Mouse (Mus musculus) hindbrain, embryonic 14.5 days (tissue): ENCODE measurements at regions not wholly inside any gene's neighbourhood (a gene's known extent, or its start where the extent isn't known, plus 50 kb on each side); places are given as distances from the start of the nearest gene placed in this dataset.

Experiments
- ATAC-seq: fragments of 200-750 bp; cut with Nextera tagmentation; 2 replicates; pipeline ENCODE4 v1.8.0; 2017; ENCODE audit warnings: moderate number of reproducible peaks, mild to moderate bottlenecking, moderate TSS enrichment, moderate library complexity; ENCODE audit not compliant: low FRiP score
- DNase-seq: peaks from one replicate; pipeline ENCODE4 v3.0.0-alpha.2; 2015; ENCODE audit warnings: low spot score
- H3K27ac ChIP-seq: fragments of 300-500 bp; sonication (generic); 2 replicates; pipeline ENCODE4 v1.5.1; 2014; ENCODE audit warnings: mild to moderate bottlenecking, moderate library complexity
- H3K27me3 ChIP-seq: fragments of 300-500 bp; sonication (generic); 2 replicates; pipeline ENCODE4 v1.6.1; 2014; ENCODE audit warnings: mild to moderate bottlenecking, low read length, mixed read lengths; ENCODE audit not compliant: control insufficient read depth, insufficient read depth
- H3K36me3 ChIP-seq: fragments of 300-500 bp; sonication (generic); replicated peaks from 2 replicates; pipeline ENCODE4 v1.6.1; 2014; ENCODE audit not compliant: control insufficient read depth, insufficient read depth
- H3K4me1 ChIP-seq: fragments of 300-500 bp; sonication (generic); replicated peaks from 2 replicates; pipeline ENCODE4 v1.6.1; 2014; ENCODE audit warnings: antibody characterized with exemption, low read length, mixed read lengths; ENCODE audit not compliant: control insufficient read depth, insufficient read depth
- H3K4me2 ChIP-seq: fragments of 300-500 bp; sonication (generic); replicated peaks from 2 replicates; pipeline ENCODE4 v1.6.1; 2014; ENCODE audit warnings: mild to moderate bottlenecking, moderate library complexity
- H3K4me3 ChIP-seq: fragments of 300-500 bp; sonication (generic); replicated peaks from 2 replicates; pipeline ENCODE4 v1.5.1; 2014; ENCODE audit warnings: mild to moderate bottlenecking, low read length
- H3K9ac ChIP-seq: fragments of 300-500 bp; sonication (generic); 2 replicates; pipeline ENCODE4 v1.6.1; 2014
- H3K9me3 ChIP-seq: fragments of 300-500 bp; sonication (generic); 2 replicates; pipeline ENCODE4 v1.6.1; 2016; ENCODE audit warnings: low read length; ENCODE audit not compliant: control insufficient read depth
- whole genome bisulfite sequencing: fragments of 180-500 bp; shearing (Covaris S2); extraction: QIAGEN DNeasy Blood & Tissue Kit; methylation state at CpG from one replicate; pipeline ENCODE4 v1.1.7; 2014; 5-methylcytosine and 5-hydroxymethylcytosine counted together

DNA sequence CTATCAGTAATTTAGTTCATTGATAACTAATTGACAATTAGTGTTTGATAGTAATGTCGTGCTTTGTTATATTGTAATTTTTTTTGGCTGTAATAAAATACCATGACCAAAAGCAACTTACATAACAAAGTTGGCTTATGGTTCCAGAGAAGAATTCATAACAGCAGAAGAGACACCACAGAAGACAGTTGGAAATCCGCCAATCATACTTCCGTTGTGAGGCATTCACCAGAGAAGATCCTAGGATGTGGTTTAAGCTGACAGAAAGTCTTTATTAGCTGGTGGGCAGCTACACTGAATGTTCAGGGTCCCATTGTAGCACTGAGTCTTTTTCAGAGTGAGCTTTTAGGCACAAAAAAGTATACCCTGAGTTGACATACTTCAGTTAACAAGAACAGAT lies 109.9 kb downstream of the Sec23a start:
- ATAC-seq (no peak), DNase-seq (no peak)
- H3K36me3 ChIP-seq, result no peaks in the 10 kb centered on the region
- H3K4me1 ChIP-seq, result no peaks in the 10 kb centered on the region
- no peak overlapping the region for H3K27ac ChIP-seq
- no peaks in the 10 kb centered on the region for H3K9me3 ChIP-seq
- no peak overlapping the region for H3K4me2 ChIP-seq
- WGBS, result 83% methylated on average over 3 of the region's 3 CpGs
- no peak overlapping the region for H3K4me3 ChIP-seq
- H3K27me3 ChIP-seq, result no peaks in the 10 kb centered on the region
- H3K9ac ChIP-seq, result no peak overlapping the region

DNA sequence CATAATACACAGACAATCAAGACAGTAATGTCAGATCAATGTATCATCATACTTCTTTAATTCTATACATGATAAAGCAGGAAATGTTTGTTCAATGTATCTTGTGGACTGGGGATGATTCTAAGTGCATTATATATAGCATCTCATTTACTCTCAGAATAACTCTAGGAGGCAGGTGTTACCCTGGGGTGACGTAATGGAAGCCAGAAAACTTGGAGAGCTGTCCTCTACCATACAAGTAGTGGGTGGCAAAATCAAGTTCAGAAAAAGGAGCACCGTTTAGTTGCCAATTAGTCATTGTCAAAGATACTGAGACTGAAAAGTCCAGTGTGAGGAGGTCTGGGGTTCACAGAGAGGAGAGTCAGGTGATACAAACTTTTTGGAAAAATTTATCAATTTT lies 136.0 kb downstream of the Sec23a start:
- Histone ChIP-seq H3K9me3 (no peaks in the 10 kb centered on the region), H3K27ac (no peak overlapping the region), H3K27me3 (no peaks in the 10 kb centered on the region), H3K4me2 (no peak overlapping the region), H3K4me3 (no peak overlapping the region), H3K9ac (no peak overlapping the region), H3K4me1 (peaks cover 3% of the 10 kb centered on the region; the same call in 1 of the 2 replicates), H3K36me3 (no peaks in the 10 kb centered on the region)
- ATAC-seq (no peak), DNase-seq (no peak)
- WGBS, result 85% methylated on average over 2 of the region's 2 CpGs

GRCm38 (mm10) chr12:58872465-58872864 lies 139.4 kb downstream of the Sec23a start:
- peaks cover 3% of the 10 kb centered on the region; the same call in 1 of the 2 replicates for H3K4me1 ChIP-seq
- H3K9me3 ChIP-seq, result no peaks in the 10 kb centered on the region
- no peak overlapping the region for H3K9ac ChIP-seq
- H3K27ac ChIP-seq, result no peak overlapping the region
- no peaks in the 10 kb centered on the region for H3K36me3 ChIP-seq
- peak; percentile 55; the same call in 1 of the 2 replicates for ATAC-seq
- H3K4me2 ChIP-seq, result no peak overlapping the region
- no peak overlapping the region for H3K4me3 ChIP-seq
- no peaks in the 10 kb centered on the region for H3K27me3 ChIP-seq
- no peak for DNase-seq

- no peaks in the 10 kb centered on the region for H3K27me3 ChIP-seq
- DNase-seq (no peak), ATAC-seq (no peak)
- no peak overlapping the region for H3K4me3 ChIP-seq
- 78% methylated on average over 2 of the region's 2 CpGs for WGBS
- no peak overlapping the region for H3K4me2 ChIP-seq
- H3K27ac ChIP-seq, result no peak overlapping the region
- 0 out of 2 replicates have a peak, but pooled peaks cover 5% of the 10 kb centered on the region for H3K9me3 ChIP-seq
- H3K9ac ChIP-seq, result no peak overlapping the region
- H3K36me3 ChIP-seq, result no peaks in the 10 kb centered on the region
- H3K4me1 ChIP-seq, result no peaks in the 10 kb centered on the region
These were observed 155.3 kb downstream of the Sec23a start for GRCm38 (mm10) chr12:58856498-58856897.

- ATAC-seq, result no peak
- Histone ChIP-seq H3K9ac (no peak overlapping the region), H3K27ac (no peak overlapping the region), H3K4me2 (no peak overlapping the region), H3K4me3 (no peak overlapping the region), H3K27me3 (no peaks in the 10 kb centered on the region), H3K9me3 (0 out of 2 replicates have a peak, but pooled peaks cover 5% of the 10 kb centered on the region), H3K36me3 (no peaks in the 10 kb centered on the region), H3K4me1 (no peaks in the 10 kb centered on the region)
- WGBS, result 72% methylated on average over 6 of the region's 6 CpGs
- DNase-seq, result no peak
These were observed 160.0 kb downstream of the Sec23a start for GRCm38 (mm10) chr12:58851677-58852385.

DNA sequence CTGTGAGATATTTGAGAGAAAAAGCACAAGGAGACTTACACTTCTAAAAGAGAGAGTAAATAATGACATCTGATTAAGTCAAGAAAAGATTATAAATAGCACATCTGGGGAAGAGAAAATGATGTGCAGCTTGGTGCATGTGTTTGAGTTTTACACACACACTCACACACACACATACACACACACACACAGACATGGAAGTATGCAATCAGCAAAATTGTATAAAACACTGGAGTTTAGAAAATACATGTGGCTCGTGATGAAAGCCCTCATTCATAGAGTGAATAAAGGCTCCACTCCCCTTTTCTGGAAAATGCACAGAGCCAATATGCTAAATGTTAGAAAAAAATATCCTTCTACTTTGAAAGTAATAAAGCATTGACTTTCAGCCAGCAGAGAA lies 182.2 kb downstream of the Sec23a start:
- DNase-seq, result no peak
- H3K27ac ChIP-seq, result no peak overlapping the region

GRCm38 (mm10) chr12:58827864-58828263 lies 184.0 kb downstream of the Sec23a start:
- no peaks in the 10 kb centered on the region for H3K9me3 ChIP-seq
- H3K27ac ChIP-seq, result no peak overlapping the region
- no peak overlapping the region for H3K9ac ChIP-seq
- no peak overlapping the region for H3K4me3 ChIP-seq
- ATAC-seq (no peak), DNase-seq (no peak)
- no peaks in the 10 kb centered on the region for H3K27me3 ChIP-seq
- no peaks in the 10 kb centered on the region for H3K4me1 ChIP-seq
- H3K36me3 ChIP-seq, result no peaks in the 10 kb centered on the region
- H3K4me2 ChIP-seq, result no peak overlapping the region

More for the DNA sequence above, 182.2 kb downstream of the Sec23a start:
- no peaks in the 10 kb centered on the region for H3K9me3 ChIP-seq
- no peak overlapping the region for H3K9ac ChIP-seq
- H3K4me1 ChIP-seq, result no peaks in the 10 kb centered on the region
- WGBS, result 76% methylated on average over 1 of the region's 1 CpGs
- no peaks in the 10 kb centered on the region for H3K27me3 ChIP-seq
- ATAC-seq, result no peak
- no peaks in the 10 kb centered on the region for H3K36me3 ChIP-seq
- H3K4me3 ChIP-seq, result no peak overlapping the region
- no peak overlapping the region for H3K4me2 ChIP-seq

DNA sequence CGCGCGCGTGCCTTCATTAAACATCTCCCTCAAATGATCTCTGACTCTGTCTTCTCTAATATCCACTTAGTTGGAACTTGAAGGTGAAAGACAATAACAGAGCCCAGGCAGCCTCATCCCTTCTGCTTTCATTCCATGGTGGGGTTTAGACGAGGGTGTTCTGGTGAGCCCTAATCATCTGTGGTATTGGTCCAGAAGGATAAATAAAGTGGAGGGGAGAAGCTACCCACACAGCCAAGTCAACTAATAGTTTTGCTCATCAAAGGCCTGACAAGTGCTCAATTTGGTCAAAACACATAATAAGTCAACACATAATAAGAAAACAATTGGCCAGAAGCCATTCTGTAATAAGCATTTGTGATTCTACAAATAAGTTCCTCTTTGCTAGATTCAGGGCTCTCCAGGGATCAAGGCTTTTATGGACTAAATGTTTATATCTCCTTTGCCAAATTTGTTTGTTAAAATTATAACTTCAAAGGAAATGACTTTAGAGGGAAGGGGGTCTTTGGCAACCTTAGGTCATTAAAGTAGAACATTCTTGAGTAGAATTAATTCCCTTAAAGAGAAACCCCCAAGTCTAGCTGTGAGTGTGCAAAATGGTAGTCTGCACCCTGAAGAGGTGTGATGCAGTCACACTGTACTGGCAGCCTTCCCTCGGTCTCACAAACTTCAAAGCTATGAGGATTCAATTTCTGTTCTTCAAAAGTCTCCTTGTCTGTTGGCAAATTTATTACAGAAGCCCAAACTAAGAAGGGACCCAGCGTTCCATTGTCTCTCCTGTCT lies 186.5 kb downstream of the Sec23a start:
- no peak overlapping the region for H3K4me3 ChIP-seq
- H3K9ac ChIP-seq, result no peak overlapping the region
- H3K9me3 ChIP-seq, result no peaks in the 10 kb centered on the region
- DNase-seq, result no peak
- no peaks in the 10 kb centered on the region for H3K4me1 ChIP-seq
- ATAC-seq, result no peak
- no peak overlapping the region for H3K4me2 ChIP-seq
- no peaks in the 10 kb centered on the region for H3K27me3 ChIP-seq
- no peak overlapping the region for H3K27ac ChIP-seq
- WGBS, result 88% methylated on average over 7 of the region's 7 CpGs
- H3K36me3 ChIP-seq, result no peaks in the 10 kb centered on the region

DNA sequence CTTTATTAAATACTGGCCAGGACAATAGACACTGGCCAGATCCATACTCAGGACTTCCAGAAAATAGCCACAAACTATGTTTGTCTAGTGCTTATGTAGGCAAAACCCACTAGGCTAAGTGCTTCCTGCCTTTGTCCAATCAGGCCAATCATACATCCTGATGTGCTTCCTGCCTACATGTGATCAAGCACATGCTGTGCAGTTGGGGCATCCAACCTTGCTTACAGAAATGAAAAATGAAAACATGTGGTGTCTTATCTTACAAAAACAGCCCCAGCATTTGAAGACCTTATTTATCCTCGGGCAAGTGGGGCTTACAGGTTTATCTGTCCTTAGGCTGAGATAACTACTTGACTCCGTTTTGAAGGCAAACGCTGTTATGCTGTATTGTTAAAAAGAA lies 188.8 kb downstream of the Sec23a start:
- H3K4me3 ChIP-seq, result no peak overlapping the region
- H3K4me2 ChIP-seq, result no peak overlapping the region
- no peak overlapping the region for H3K27ac ChIP-seq
- no peaks in the 10 kb centered on the region for H3K36me3 ChIP-seq
- no peaks in the 10 kb centered on the region for H3K27me3 ChIP-seq
- DNase-seq (no peak), ATAC-seq (no peak)
- WGBS, result 85% methylated on average over 3 of the region's 3 CpGs
- H3K9ac ChIP-seq, result no peak overlapping the region
- no peaks in the 10 kb centered on the region for H3K4me1 ChIP-seq
- H3K9me3 ChIP-seq, result no peaks in the 10 kb centered on the region
